Mouse (Mus musculus) bone marrow, adult 2 months (tissue): Measurements from ENCODE around the gene Tff1. TPM values are rescaled to one million over a fixed set of nuclear protein-coding genes. Genes with fewer than 3 reads are reported as not detected.

Experiments
- H3K27ac ChIP-seq: fragments of 200-500 bp; 2 replicates; pipeline ENCODE4 v1.5.1; 2012; ENCODE audit warnings: low read depth, mild to moderate bottlenecking, control low read depth, inconsistent platforms, low read length; ENCODE audit not compliant: control insufficient read depth, poor library complexity, insufficient read depth
- H3K4me1 ChIP-seq: fragments of 200-500 bp; 2 replicates; pipeline ENCODE4 v1.6.1; 2011; ENCODE audit warnings: low read length; ENCODE audit not compliant: control insufficient read depth, insufficient read depth
- H3K4me3 ChIP-seq: fragments of 200-500 bp; replicated peaks from 2 replicates; pipeline ENCODE3; 2011; ENCODE audit warnings: mild to moderate bottlenecking, low read depth, low read length, control low read depth; ENCODE audit not compliant: control insufficient read depth
- CTCF ChIP-seq: fragments of 200-500 bp; IDR thresholded peaks from 2 replicates; pipeline ENCODE4 v1.5.1; 2011; ENCODE audit warnings: low read length, control low read depth; ENCODE audit not compliant: control insufficient read depth, insufficient read depth
- POLR2A ChIP-seq: fragments of 200-500 bp; IDR thresholded peaks from 2 replicates; pipeline ENCODE4 v1.6.1; 2011; ENCODE audit warnings: low read depth, mild to moderate bottlenecking, control low read depth, low read length, borderline replicate concordance; ENCODE audit not compliant: control insufficient read depth
- WGBS: fragments of 180-500 bp; shearing (Covaris S2); methylation state at CpG from one replicate; pipeline ENCODE4 v1.1.7; 2018; 5-methylcytosine and 5-hydroxymethylcytosine counted together
- polyA plus RNA-seq: library from polyadenylated mRNA; stranded (reverse); fragments of >200 nt; gene quantifications from 2 replicates; pipeline ENCODE4 v1.2.4, GENCODE M21; 2011; ENCODE audit warnings: low replicate concordance; ENCODE audit not compliant: missing spikeins, insufficient read depth, insufficient read length

Gene Tff1
- not detected in 2 replicates for polyA plus RNA-seq

GRCm38 (mm10) chr17:31165127-31165526, at the start of gene Tff1:
TSS of gene Tff1 (minus strand) at chr17:31165277.
- 61% methylated on average over 6 of the region's 6 CpGs for WGBS
- H3K4me1 ChIP-seq: no peaks in the 10 kb centered on the region
- TF ChIP-seq POLR2A (no peak), CTCF (no peak)
- H3K4me3 ChIP-seq: no peak within 1 kb of the TSS
- no peak within 1 kb of the TSS for H3K27ac ChIP-seq

- Histone ChIP-seq H3K4me3 (no peak overlapping the region), H3K27ac (no peak overlapping the region), H3K4me1 (peaks cover 14% of the 10 kb centered on the region)
- WGBS: 92% methylated on average over 6 of the region's 6 CpGs
- TF ChIP-seq POLR2A (no peak), CTCF (no peak)
Measured at GRCm38 (mm10) chr17:31211881-31212280, 46.8 kb upstream of the Tff1 start.

GRCm38 (mm10) chr17:31210299-31210698, 45.2 kb upstream of the Tff1 start:
- H3K4me3 ChIP-seq: no peak overlapping the region
- WGBS: 62% methylated on average over 7 of the region's 7 CpGs
- peak overlapping the region; percentile 34; the same call in 1 of the 2 replicates for H3K27ac ChIP-seq
- TF ChIP-seq POLR2A (no peak), CTCF (no peak)
- peaks cover 14% of the 10 kb centered on the region for H3K4me1 ChIP-seq

- H3K27ac ChIP-seq: no peak overlapping the region
- 86% methylated on average over 11 of the region's 11 CpGs for WGBS
- H3K4me1 ChIP-seq: peaks cover 14% of the 10 kb centered on the region
- no peak overlapping the region for H3K4me3 ChIP-seq
- no peak for TF ChIP-seq POLR2A
- TF ChIP-seq CTCF: no peak
Measured at GRCm38 (mm10) chr17:31209376-31209930, 44.4 kb upstream of the Tff1 start.

- peak overlapping the region; percentile 88; the same call in 1 of the 2 replicates for H3K27ac ChIP-seq
- TF ChIP-seq POLR2A: no peak
- TF ChIP-seq CTCF: no peak
- peak overlapping the region; percentile 65 for H3K4me3 ChIP-seq
- peaks cover 14% of the 10 kb centered on the region for H3K4me1 ChIP-seq
- 20% methylated on average over 8 of the region's 8 CpGs for WGBS
Measured at GRCm38 (mm10) chr17:31208654-31209053, 43.6 kb upstream of the Tff1 start.

GRCm38 (mm10) chr17:31207771-31208334, 42.8 kb upstream of the Tff1 start, which contains the start of gene Ubash3a:
TSS of gene Ubash3a (plus strand) at chr17:31207873.
- WGBS: 3% methylated on average over 12 of the region's 12 CpGs
- peaks cover 14% of the 10 kb centered on the region for H3K4me1 ChIP-seq
- H3K4me3 ChIP-seq: peak within 1 kb of the TSS; percentile 77
- peak within 1 kb of the TSS; percentile 88 for H3K27ac ChIP-seq
- TF ChIP-seq CTCF (no peak), POLR2A (no peak)

GRCm38 (mm10) chr17:31198877-31199276, 33.8 kb upstream of the Tff1 start, which contains the start of gene Tmprss3:
TSS of gene Tmprss3 (minus strand) at chr17:31198977.
- Histone ChIP-seq H3K4me3 (no peak within 1 kb of the TSS), H3K27ac (no peak within 1 kb of the TSS), H3K4me1 (peaks cover 5% of the 10 kb centered on the region; the same call in 1 of the 2 replicates)
- TF ChIP-seq CTCF (no peak), POLR2A (no peak)
- WGBS: 85% methylated on average over 11 of the region's 11 CpGs

GRCm38 (mm10) chr17:31196283-31196682, 31.2 kb upstream of the Tff1 start:
- 40% methylated on average over 7 of the region's 7 CpGs for WGBS
- Histone ChIP-seq H3K27ac (no peak overlapping the region), H3K4me1 (peaks cover 7% of the 10 kb centered on the region; the same call in 1 of the 2 replicates), H3K4me3 (no peak overlapping the region)
- TF ChIP-seq POLR2A: no peak
- TF ChIP-seq CTCF: no peak

GRCm38 (mm10) chr17:31195207-31195606, 30.1 kb upstream of the Tff1 start:
- no peak for TF ChIP-seq CTCF
- no peak for TF ChIP-seq POLR2A
- Histone ChIP-seq H3K4me3 (no peak overlapping the region), H3K4me1 (peaks cover 7% of the 10 kb centered on the region; the same call in 1 of the 2 replicates), H3K27ac (0 out of 2 replicates have a peak overlapping the region, but pooled peaks have one; percentile 31)
- 41% methylated on average over 6 of the region's 6 CpGs for WGBS
